Mouse (Mus musculus): ENCODE data around the gene Iqsec1. TPM values are rescaled to one million over a fixed set of nuclear protein-coding genes. Genes with fewer than 3 reads are reported as not detected.
A peak's percentile ranks its signal among the peaks of the same experiment; 100 is the strongest.

Iqsec1 gene
- polyA plus RNA-seq, 1 experiment: 124 TPM

DNA sequence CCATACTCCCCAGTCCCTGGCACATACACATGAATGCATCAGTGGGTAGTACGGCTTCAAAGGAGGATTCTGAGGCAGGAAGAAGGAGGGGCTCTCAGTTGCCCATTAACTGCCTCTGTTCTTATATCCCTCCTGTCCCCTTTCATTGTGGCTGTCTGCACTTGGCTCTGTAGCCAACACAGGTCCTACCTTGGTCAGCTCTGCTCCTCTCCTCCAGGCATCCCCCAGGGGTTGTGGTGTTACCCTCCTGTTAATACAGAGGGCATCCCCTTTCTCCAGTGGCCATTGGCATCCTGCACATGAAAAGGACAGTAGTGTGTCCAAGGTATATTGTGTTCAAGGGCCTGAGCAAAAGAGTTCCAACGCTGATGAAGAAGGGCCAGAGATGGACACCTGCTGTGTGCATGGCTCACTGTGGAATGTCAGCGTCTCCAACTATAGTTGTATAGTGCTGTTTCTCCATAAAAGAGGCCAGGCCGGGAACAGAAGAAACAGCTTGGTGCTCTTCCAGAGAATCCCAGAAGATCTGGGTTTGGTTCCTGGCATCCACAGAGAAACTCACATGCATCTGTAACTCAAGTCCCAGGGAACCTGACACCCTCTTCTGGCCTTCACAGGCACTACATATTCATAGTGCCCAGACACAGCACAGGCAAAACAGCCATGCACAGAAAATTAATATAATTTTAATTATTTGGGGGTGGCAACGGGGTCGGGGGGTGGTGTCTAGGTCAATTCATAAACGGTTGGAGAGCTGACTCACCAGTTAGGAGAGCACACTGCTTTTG lies 363.1 kb downstream of the Iqsec1 start:
- Histone ChIP-seq H3K4me1 (replicated peaks; ENCODE audit: control insufficient read depth, insufficient read depth, low read length) (peaks cover 30% of the 10 kb centered on the region), H3K36me3 (ENCODE audit: control insufficient read depth, insufficient read depth, low read length) (no peaks in the 10 kb centered on the region), H3K27me3 (ENCODE audit: control insufficient read depth, insufficient read depth, low read length) (no peaks in the 10 kb centered on the region), H3K4me3 (ENCODE audit: control insufficient read depth, insufficient read depth, low read length) (no peak overlapping the region), H3K27ac (ENCODE audit: control insufficient read depth, insufficient read depth, low read length) (no peak overlapping the region)
- no peak for TF ChIP-seq CTCF (IDR thresholded peaks at IDR 0.05; ENCODE audit: borderline replicate concordance, control insufficient read depth, extremely low read depth, insufficient read depth, low read length, poor library complexity)
- no peak for TF ChIP-seq POLR2A (IDR thresholded peaks at IDR 0.05; ENCODE audit: control insufficient read depth, extremely low read depth, insufficient read depth, low read length, poor library complexity)
- no peak for DNase-seq
- WGBS: 84% methylated on average over 7 of the region's 7 CpGs

DNA sequence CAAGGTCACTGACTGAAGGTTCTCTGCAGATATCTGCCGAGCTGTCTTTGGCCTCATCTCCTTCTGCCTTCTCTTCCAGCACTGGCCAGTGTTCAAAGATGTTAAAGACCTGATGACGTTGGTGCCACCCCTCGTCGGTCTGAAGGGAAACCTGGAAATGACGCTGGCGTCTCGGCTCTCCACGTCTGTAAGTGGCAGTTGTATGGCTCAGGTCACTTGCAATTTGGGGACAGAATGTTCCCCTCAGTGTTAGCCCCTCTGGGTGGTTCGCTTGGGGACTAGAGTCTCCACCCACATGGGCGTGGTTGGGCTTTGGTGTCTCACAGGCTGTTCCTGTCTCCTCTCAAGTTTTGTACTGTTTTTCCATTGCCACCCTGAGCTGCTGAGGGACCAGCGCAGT lies 363.8 kb downstream of the Iqsec1 start:
- no peak for TF ChIP-seq POLR2A (IDR thresholded peaks at IDR 0.05; ENCODE audit: control insufficient read depth, extremely low read depth, insufficient read depth, low read length, poor library complexity)
- TF ChIP-seq CTCF (IDR thresholded peaks at IDR 0.05; ENCODE audit: borderline replicate concordance, control insufficient read depth, extremely low read depth, insufficient read depth, low read length, poor library complexity): no peak
- Histone ChIP-seq H3K4me1 (replicated peaks; ENCODE audit: control insufficient read depth, insufficient read depth, low read length) (peaks cover 30% of the 10 kb centered on the region), H3K4me3 (ENCODE audit: control insufficient read depth, insufficient read depth, low read length) (no peak overlapping the region), H3K27ac (ENCODE audit: control insufficient read depth, insufficient read depth, low read length) (no peak overlapping the region), H3K27me3 (ENCODE audit: control insufficient read depth, insufficient read depth, low read length) (no peaks in the 10 kb centered on the region), H3K36me3 (ENCODE audit: control insufficient read depth, insufficient read depth, low read length) (no peaks in the 10 kb centered on the region)
- no peak for DNase-seq
- 67% methylated on average over 11 of the region's 11 CpGs for WGBS

DNA sequence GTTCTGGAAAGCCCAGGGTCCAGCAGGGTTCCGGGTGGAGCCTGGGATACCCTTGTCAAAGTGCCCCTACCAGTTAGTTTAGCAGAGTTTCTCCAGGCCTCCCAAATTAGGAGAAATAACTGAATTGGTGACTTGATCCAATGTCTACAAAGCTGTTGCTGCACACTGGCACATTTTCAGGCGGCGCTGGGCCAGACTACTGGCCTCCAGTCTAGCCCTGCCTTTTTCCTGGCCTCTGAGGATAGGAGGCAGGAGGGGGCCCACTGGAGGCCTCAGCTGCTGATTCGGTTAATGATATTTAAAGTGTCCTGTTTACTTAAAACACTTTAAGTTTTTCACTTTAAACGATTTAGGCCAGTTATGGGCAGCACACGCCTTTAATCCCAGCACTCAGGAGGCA lies 364.3 kb downstream of the Iqsec1 start:
- no peak overlapping the region for H3K27ac ChIP-seq (ENCODE audit: control insufficient read depth, insufficient read depth, low read length)
- no peaks in the 10 kb centered on the region for H3K27me3 ChIP-seq (ENCODE audit: control insufficient read depth, insufficient read depth, low read length)
- H3K36me3 ChIP-seq (ENCODE audit: control insufficient read depth, insufficient read depth, low read length): no peaks in the 10 kb centered on the region
- peaks cover 28% of the 10 kb centered on the region for H3K4me1 ChIP-seq (replicated peaks; ENCODE audit: control insufficient read depth, insufficient read depth, low read length)
- DNase-seq: no peak
- no peak overlapping the region for H3K4me3 ChIP-seq (ENCODE audit: control insufficient read depth, insufficient read depth, low read length)
- WGBS: 87% methylated on average over 6 of the region's 6 CpGs
- TF ChIP-seq POLR2A (IDR thresholded peaks at IDR 0.05; ENCODE audit: control insufficient read depth, extremely low read depth, insufficient read depth, low read length, poor library complexity): no peak
- no peak for TF ChIP-seq CTCF (IDR thresholded peaks at IDR 0.05; ENCODE audit: borderline replicate concordance, control insufficient read depth, extremely low read depth, insufficient read depth, low read length, poor library complexity)

DNA sequence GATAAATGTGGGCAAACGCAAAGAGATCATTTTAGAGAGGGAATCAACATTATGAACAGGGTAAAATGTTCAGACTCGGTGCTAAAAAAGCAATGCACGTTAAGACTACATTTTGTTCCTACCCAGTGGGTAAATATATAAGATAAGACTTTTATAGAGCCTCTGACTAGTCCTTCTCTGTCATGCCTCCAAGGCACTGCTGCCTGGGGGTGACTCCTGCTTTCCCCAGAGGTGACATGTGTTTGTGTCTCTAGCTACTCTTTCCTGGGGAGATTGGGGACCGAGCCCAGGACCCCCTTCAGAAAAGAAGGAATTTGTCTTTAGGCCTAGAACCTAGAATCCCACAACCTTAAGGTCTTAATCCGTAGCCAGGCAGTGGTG lies 365.0 kb downstream of the Iqsec1 start:
- H3K36me3 ChIP-seq (ENCODE audit: control insufficient read depth, insufficient read depth, low read length): no peaks in the 10 kb centered on the region
- 77% methylated on average over 5 of the region's 5 CpGs for WGBS
- TF ChIP-seq POLR2A (IDR thresholded peaks at IDR 0.05; ENCODE audit: control insufficient read depth, extremely low read depth, insufficient read depth, low read length, poor library complexity) (no peak), CTCF (IDR thresholded peaks at IDR 0.05; ENCODE audit: borderline replicate concordance, control insufficient read depth, extremely low read depth, insufficient read depth, low read length, poor library complexity) (no peak)

DNA sequence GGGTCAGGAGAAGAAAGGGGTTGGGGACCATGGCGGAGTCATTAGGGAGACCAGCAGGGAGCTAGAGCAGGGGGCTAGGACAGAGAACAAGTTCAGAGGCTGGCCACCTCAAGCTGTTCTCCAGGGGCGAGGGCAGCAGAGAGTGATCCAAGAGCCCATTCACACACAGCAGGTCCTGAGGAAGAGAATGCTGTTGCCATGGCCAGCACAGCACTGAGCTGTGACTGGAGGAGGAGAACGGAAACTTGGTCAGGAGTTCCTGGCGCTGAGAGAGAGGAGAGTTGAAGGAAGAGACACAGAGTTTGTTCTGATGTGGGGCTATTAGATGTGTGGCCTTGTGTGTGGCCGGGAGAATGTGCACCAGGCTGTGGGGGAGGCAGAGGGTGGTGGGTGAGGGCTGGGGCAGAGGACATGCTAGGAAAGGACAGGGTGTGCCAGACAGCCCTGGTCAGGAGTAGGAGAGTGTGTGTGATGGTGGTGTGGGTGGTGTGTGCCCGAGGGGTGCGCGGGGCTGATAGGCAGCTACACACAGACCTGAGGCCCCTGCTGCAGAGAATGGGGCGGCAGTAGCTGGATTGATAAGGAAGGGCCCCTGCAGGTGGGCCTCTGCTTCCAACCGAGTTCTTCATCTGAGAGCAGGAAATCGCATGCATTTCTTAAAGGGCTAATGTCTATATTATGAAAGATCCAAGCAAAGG lies 365.6 kb downstream of the Iqsec1 start:
- Histone ChIP-seq H3K4me3 (ENCODE audit: control insufficient read depth, insufficient read depth, low read length) (no peak overlapping the region), H3K27ac (ENCODE audit: control insufficient read depth, insufficient read depth, low read length) (no peak overlapping the region), H3K27me3 (ENCODE audit: control insufficient read depth, insufficient read depth, low read length) (no peaks in the 10 kb centered on the region), H3K36me3 (ENCODE audit: control insufficient read depth, insufficient read depth, low read length) (no peaks in the 10 kb centered on the region), H3K4me1 (replicated peaks; ENCODE audit: control insufficient read depth, insufficient read depth, low read length) (peaks cover 36% of the 10 kb centered on the region)
- DNase-seq: no peak
- WGBS: 41% methylated on average over 11 of the region's 11 CpGs
- TF ChIP-seq POLR2A (IDR thresholded peaks at IDR 0.05; ENCODE audit: control insufficient read depth, extremely low read depth, insufficient read depth, low read length, poor library complexity) (0 out of 2 replicates have a peak, but pooled peaks have one; percentile 18), CTCF (IDR thresholded peaks at IDR 0.05; ENCODE audit: borderline replicate concordance, control insufficient read depth, extremely low read depth, insufficient read depth, low read length, poor library complexity) (no peak)

More for the DNA sequence above, 365.0 kb downstream of the Iqsec1 start:
- DNase-seq: no peak
- Histone ChIP-seq H3K4me1 (replicated peaks; ENCODE audit: control insufficient read depth, insufficient read depth, low read length) (peaks cover 30% of the 10 kb centered on the region), H3K4me3 (ENCODE audit: control insufficient read depth, insufficient read depth, low read length) (no peak overlapping the region), H3K27me3 (ENCODE audit: control insufficient read depth, insufficient read depth, low read length) (no peaks in the 10 kb centered on the region), H3K27ac (ENCODE audit: control insufficient read depth, insufficient read depth, low read length) (no peak overlapping the region)

DNA sequence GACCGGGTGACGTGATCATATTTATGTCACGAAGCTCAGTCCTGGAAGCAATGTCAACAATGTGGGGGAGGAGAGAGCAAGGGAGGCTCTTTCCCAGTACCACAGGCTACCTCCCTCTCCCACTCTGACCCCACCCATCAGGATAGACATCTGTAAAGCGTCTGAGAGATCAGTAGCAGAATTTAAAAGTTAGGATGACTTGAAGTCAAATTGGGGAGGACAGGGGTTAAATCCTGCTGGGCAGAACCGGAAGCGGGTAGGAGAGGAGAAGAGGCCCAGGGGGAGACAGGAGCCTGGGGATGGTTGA lies 366.9 kb downstream of the Iqsec1 start:
- Histone ChIP-seq H3K4me1 (replicated peaks; ENCODE audit: control insufficient read depth, insufficient read depth, low read length) (peaks cover 42% of the 10 kb centered on the region), H3K4me3 (ENCODE audit: control insufficient read depth, insufficient read depth, low read length) (no peak overlapping the region)
- WGBS: 96% methylated on average over 6 of the region's 6 CpGs

More for the DNA sequence above, 366.9 kb downstream of the Iqsec1 start:
- no peak for TF ChIP-seq POLR2A (IDR thresholded peaks at IDR 0.05; ENCODE audit: control insufficient read depth, extremely low read depth, insufficient read depth, low read length, poor library complexity)
- no peak for TF ChIP-seq CTCF (IDR thresholded peaks at IDR 0.05; ENCODE audit: borderline replicate concordance, control insufficient read depth, extremely low read depth, insufficient read depth, low read length, poor library complexity)
- DNase-seq: no peak
- Histone ChIP-seq H3K36me3 (ENCODE audit: control insufficient read depth, insufficient read depth, low read length) (no peaks in the 10 kb centered on the region), H3K27ac (ENCODE audit: control insufficient read depth, insufficient read depth, low read length) (no peak overlapping the region), H3K27me3 (ENCODE audit: control insufficient read depth, insufficient read depth, low read length) (no peaks in the 10 kb centered on the region)
